Mouse (Mus musculus) kidney, adult 2 months (tissue): Measurements from ENCODE around the gene Stard8.

Source experiments
- CTCF ChIP-seq: fragments of 200-500 bp; conservative IDR thresholded peaks from 2 replicates; pipeline ENCODE4 v1.5.1; 2011; ENCODE audit warnings: low read depth, mild to moderate bottlenecking, control low read depth, low read length, moderate library complexity, mixed read lengths; ENCODE audit not compliant: insufficient read depth, insufficient read length
- POLR2A ChIP-seq: fragments of 200-500 bp; IDR thresholded peaks from one replicate; pipeline ENCODE4 v1.6.1; 2011; ENCODE audit warnings: low read depth, low read length, control low read depth

DNA sequence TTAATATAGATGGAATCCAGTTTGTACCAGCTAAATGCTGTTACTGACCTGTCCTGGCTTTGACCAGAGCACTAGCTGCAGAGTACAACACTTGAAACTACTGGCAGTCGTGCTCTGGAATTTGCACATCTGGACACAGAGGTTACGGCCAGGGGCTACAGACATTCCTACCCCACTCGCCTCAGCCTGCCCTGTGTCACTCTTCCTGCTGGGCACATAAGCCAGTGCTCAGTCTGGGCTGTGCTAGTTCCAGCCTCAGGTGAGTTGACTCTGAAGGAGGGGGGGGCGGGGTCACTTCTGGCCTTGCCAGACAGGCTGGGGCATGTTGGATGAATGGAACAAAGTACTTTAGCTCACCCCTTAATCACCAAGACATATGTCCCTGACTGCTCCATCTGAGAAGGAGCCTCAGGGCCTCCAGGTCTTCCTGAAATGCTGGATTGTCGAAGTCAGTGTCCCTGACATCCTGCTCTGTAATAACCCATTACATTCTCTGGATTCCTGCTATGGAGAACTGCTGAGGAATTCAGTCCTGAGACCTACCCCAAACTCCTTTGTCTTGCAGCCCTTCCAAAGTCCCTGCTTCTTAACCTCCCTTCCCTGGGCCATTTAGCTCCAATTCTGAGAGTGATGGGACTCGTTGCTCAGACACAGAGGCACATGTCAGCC lies 54.9 kb downstream of the Stard8 start:
- TF ChIP-seq CTCF, result no peak
- no peak for TF ChIP-seq POLR2A
